Mouse (Mus musculus): ENCODE results near the gene Scml4.

GRCm38 (mm10) chr10:42838106-42838505, 22.1 kb upstream of the Scml4 start:
- TF ChIP-seq TAL1 (IDR thresholded peaks at IDR 0.05; ENCODE audit: low read length) (no peak), GATA1 (IDR thresholded peaks at IDR 0.05; ENCODE audit: low read length) (no peak)

All from erythroblast, embryonic 14.5 days (primary cell).